Mouse (Mus musculus) heart, postnatal 0 days (tissue): ENCODE measurements around the gene Acvr2a.

Experiments
- CTCF ChIP-seq: IDR thresholded peaks from 2 replicates; pipeline ENCODE4 v1.5.1; 2016; ENCODE audit warnings: antibody characterized with exemption, control low read depth, low read depth
- EP300 ChIP-seq: IDR thresholded peaks from 2 replicates; pipeline ENCODE4 v1.6.1; 2016; ENCODE audit warnings: antibody characterized with exemption, low read depth

DNA sequence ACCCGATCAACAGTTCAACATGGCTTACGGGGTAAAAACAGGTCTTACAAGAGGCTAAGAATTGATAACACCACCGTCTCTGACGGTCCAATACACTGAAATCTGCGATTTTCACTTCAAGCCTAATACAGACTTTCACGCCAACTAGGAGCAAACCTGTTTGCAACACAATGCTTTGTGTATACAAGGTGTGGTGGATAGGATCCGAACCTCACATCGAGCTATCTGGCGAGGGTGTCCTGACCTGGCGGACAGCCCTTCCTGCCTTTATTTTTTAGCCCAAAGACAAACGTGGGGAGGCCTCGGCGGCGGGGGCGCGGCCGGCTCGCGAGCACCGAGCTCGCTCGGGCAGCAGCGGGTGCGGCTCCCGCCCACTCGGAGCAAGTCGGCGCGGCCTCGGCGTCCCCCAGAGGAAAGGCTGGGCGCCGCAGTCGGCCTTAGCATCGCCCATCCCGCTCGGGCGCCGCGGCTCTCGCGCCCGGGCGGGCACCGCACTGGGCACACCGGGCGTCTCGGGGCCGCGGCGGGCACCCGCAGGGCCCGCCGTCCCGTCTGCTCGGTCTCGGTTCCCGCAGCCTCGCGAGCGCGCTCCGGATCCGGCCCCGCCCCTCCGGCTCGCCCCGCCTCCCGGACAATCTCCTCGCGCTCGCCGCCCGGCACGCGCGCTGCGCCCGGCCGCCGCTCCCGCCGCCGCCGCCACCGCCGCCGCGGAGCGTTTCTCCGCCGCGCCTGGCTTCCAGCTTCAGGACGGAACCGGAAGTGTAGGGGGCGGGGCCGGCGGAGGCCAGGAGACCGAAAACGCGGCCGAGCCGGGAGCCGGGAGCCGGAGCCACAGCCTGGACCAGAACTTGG lies at the start of gene Acvr2a:
- TF ChIP-seq CTCF (no peak), EP300 (no peak)
